Mouse (Mus musculus) liver, postnatal 0 days (tissue): ENCODE data around the gene Zfp423. TPM values are rescaled to one million over a fixed set of nuclear protein-coding genes. Genes with fewer than 3 reads are reported as not detected.

Source experiments
- ATAC-seq: fragments of 200-750 bp; cut with Nextera tagmentation; 2 replicates; pipeline ENCODE4 v1.8.0; 2017; ENCODE audit warnings: mild to moderate bottlenecking, moderate library complexity
- DNase-seq: peaks from one replicate; pipeline ENCODE4 v3.0.0-alpha.2; 2016
- H3K27ac ChIP-seq: fragments of 300-500 bp; sonication (generic); 2 replicates; pipeline ENCODE4 v1.5.1; 2014; ENCODE audit warnings: antibody characterized with exemption, moderate library complexity, mild to moderate bottlenecking, low read depth
- H3K27me3 ChIP-seq: fragments of 300-500 bp; sonication (generic); 2 replicates; pipeline ENCODE4 v1.6.1; 2014; ENCODE audit warnings: low read length, control low read depth, mixed read lengths; ENCODE audit not compliant: insufficient read depth
- H3K36me3 ChIP-seq: fragments of 300-500 bp; sonication (generic); replicated peaks from 2 replicates; pipeline ENCODE4 v1.6.1; 2014; ENCODE audit warnings: mild to moderate bottlenecking, control low read depth, low read length, moderate library complexity, mixed read lengths; ENCODE audit not compliant: insufficient read depth
- H3K4me1 ChIP-seq: fragments of 300-500 bp; sonication (generic); 2 replicates; pipeline ENCODE4 v1.6.1; 2014; ENCODE audit warnings: antibody characterized with exemption, mild to moderate bottlenecking, control low read depth; ENCODE audit not compliant: insufficient read depth
- H3K4me2 ChIP-seq: fragments of 300-500 bp; sonication (generic); 2 replicates; pipeline ENCODE4 v1.6.1; 2014; ENCODE audit warnings: low read depth, mild to moderate bottlenecking, low read length, moderate library complexity, mixed read lengths
- H3K4me3 ChIP-seq: fragments of 300-500 bp; sonication (generic); 2 replicates; pipeline ENCODE4 v1.5.1; 2014; ENCODE audit warnings: low read depth, low read length
- H3K9ac ChIP-seq: fragments of 300-500 bp; sonication (generic); replicated peaks from 2 replicates; pipeline ENCODE4 v1.6.1; 2014; ENCODE audit warnings: mild to moderate bottlenecking, moderate library complexity
- H3K9me3 ChIP-seq: fragments of 300-500 bp; sonication (generic); 2 replicates; pipeline ENCODE4 v1.6.1; 2016; ENCODE audit warnings: mild to moderate bottlenecking, control low read depth, low read length, mixed read lengths
- CTCF ChIP-seq: sonication (generic); IDR thresholded peaks from 2 replicates; pipeline ENCODE4 v1.5.1; 2016; ENCODE audit warnings: antibody characterized with exemption, low read depth
- EP300 ChIP-seq: IDR thresholded peaks from 2 replicates; pipeline ENCODE4 v1.6.1; 2016; ENCODE audit warnings: antibody characterized with exemption, low read depth, mild to moderate bottlenecking
- WGBS: fragments of 180-500 bp; shearing (Covaris S2); extraction: QIAGEN DNeasy Blood & Tissue Kit; methylation state at CpG from one replicate; pipeline ENCODE4 v1.1.7; 2014; ENCODE audit not compliant: insufficient replicate concordance; 5-methylcytosine and 5-hydroxymethylcytosine counted together
- polyA plus RNA-seq: library from polyadenylated mRNA; unstranded; fragments of >200 nt; fragmentation: Nextera tagmentation; extraction: Ambion mirVana; gene quantifications from 2 replicates; pipeline ENCODE4 v1.2.1, GENCODE M21; 2015

Gene Zfp423
- polyA plus RNA-seq, 1 experiment from 2014 or later = 0.31 TPM

DNA sequence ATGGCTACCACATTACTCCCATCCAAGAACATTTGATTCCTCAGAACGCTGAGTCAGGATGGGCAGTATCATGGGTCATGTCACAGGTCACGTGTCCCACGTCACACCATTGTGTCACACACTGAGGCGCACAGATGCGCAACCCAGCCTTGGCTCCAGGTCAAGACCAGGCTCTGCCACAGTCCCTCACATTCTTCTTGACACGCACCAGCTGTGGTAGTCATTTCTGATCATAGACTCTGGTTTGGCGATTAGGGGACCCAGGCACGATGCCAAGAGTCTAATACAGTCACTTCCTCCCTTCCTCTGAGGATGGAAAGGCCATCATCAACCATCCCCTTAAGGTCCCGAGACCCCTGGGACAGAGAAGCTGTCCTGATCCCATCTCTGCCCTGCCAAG lies 43.6 kb downstream of the Zfp423 start:
- 75% methylated on average over 9 of the region's 9 CpGs for WGBS
- Histone ChIP-seq H3K4me1 (no peaks in the 10 kb centered on the region), H3K27me3 (no peaks in the 10 kb centered on the region), H3K4me2 (no peak overlapping the region), H3K36me3 (no peaks in the 10 kb centered on the region), H3K9me3 (no peaks in the 10 kb centered on the region), H3K27ac (no peak overlapping the region), H3K4me3 (no peak overlapping the region), H3K9ac (no peak overlapping the region)
- DNase-seq = no peak
- no peak for ATAC-seq
- no peak for TF ChIP-seq CTCF
- TF ChIP-seq EP300 = no peak

DNA sequence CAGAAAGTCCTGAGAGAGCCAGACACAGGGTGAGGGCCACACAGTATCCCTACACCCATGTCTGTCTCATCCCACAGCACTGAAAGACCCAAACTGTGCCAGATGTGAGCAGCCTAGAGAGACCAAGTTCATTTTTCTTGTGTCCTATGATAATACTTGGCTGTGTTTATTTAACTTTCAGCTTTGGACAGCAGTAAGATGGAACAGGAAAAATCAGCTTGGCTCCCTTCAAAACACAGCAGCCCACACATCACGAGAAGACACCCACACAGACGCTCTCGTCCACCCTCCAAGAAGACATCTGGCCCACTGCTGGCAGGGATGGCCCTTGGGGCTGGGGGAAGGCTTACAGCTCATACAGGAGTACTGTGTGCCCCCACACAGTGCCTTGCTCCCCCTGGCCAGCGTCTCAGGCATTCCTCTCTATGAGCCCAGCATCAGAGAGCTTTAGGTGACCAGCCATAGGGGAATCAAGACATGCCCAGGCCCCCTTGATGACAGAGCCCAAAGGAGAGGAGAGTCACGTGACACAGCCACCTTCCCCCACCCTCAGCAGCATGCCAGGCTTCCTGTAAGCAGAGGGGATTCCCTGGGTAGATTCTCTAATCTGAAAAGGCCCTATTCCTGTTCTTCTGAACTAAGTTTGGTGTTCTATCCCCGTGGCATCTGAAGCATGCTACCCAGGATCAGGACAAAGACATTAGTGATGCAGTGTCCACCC lies 45.0 kb downstream of the Zfp423 start:
- Histone ChIP-seq H3K27me3 (no peaks in the 10 kb centered on the region), H3K36me3 (no peaks in the 10 kb centered on the region), H3K9me3 (no peaks in the 10 kb centered on the region), H3K4me1 (no peaks in the 10 kb centered on the region), H3K27ac (no peak overlapping the region), H3K9ac (no peak overlapping the region), H3K4me3 (no peak overlapping the region), H3K4me2 (no peak overlapping the region)
- WGBS = 44% methylated on average over 6 of the region's 6 CpGs
- DNase-seq = no peak
- TF ChIP-seq CTCF = no peak
- TF ChIP-seq EP300 = no peak
- no peak for ATAC-seq

DNA sequence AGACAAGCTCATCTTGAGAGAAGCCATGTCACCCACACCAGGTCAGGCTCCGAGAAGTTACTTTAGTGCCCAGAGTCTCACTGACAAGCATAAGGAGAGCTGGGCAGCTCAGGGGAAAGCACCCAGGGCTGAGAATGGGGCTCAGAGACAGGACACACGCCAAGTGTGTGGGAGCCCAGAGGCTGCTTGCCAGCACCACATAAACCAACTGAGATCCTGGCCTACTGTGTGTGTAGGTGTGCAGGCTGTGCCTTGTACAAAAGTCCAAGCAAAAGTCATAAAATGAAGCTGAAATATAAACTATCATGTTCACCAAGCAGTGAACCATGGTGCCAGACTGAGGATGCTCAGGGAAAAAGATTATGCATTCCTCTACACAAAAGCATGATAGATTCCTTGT lies 50.5 kb downstream of the Zfp423 start:
- H3K4me3 ChIP-seq = no peak overlapping the region

DNA sequence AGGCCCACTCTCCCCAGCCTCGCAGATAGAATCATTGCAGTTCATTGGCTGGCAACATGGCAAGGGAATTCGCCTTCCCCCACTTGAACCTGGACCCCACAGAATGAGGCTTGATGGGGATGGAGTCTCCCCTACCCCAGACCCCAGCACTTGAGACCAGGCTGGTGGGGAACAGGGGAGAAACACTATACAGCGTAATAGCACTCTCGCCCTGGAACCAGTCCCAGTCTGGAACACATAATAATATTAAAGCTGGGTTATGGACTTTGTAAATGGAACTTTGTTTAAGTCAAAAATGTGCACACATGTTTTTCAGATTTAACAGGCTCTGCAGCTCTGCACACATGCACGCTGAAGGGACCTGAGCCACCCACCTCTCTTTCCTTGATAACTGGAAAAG lies 54.0 kb downstream of the Zfp423 start:
- TF ChIP-seq EP300 = no peak
- TF ChIP-seq CTCF = no peak
- Histone ChIP-seq H3K27ac (no peak overlapping the region), H3K4me3 (no peak overlapping the region), H3K4me1 (no peaks in the 10 kb centered on the region), H3K9me3 (no peaks in the 10 kb centered on the region), H3K27me3 (no peaks in the 10 kb centered on the region), H3K9ac (no peak overlapping the region), H3K36me3 (no peaks in the 10 kb centered on the region), H3K4me2 (no peak overlapping the region)
- DNase-seq (no peak), ATAC-seq (no peak)
- WGBS = 86% methylated on average over 5 of the region's 5 CpGs

More for the DNA sequence above, 50.5 kb downstream of the Zfp423 start:
- no peak overlapping the region for H3K9ac ChIP-seq
- ATAC-seq = no peak
- no peaks in the 10 kb centered on the region for H3K36me3 ChIP-seq
- TF ChIP-seq CTCF (no peak), EP300 (no peak)
- no peaks in the 10 kb centered on the region for H3K9me3 ChIP-seq
- DNase-seq = no peak
- no peaks in the 10 kb centered on the region for H3K4me1 ChIP-seq
- H3K4me2 ChIP-seq = no peak overlapping the region
- 46% methylated on average over 2 of the region's 2 CpGs for WGBS
- H3K27ac ChIP-seq = no peak overlapping the region
- H3K27me3 ChIP-seq = no peaks in the 10 kb centered on the region

DNA sequence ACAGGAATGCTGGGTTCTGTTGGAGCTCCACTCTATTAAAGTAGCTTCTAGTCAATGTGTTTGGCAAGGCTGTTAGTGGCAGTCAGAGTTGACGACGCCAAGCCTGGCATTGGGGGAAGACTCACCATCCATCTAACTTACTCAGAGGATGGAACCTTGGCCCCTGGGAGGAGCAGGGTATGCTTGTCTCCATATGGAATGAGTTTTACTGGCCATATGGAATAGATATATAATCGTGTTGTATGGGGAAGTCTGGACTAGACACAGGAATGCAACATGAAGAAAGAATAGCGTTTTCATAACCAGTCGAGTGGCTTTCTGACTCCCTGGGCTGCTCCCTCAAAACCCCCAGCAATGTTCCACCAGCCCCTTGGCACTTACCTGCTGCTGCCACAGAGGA lies 55.3 kb downstream of the Zfp423 start:
- DNase-seq (no peak), ATAC-seq (no peak)
- no peak overlapping the region for H3K27ac ChIP-seq
- H3K27me3 ChIP-seq = no peaks in the 10 kb centered on the region
- no peaks in the 10 kb centered on the region for H3K9me3 ChIP-seq
- H3K4me2 ChIP-seq = no peak overlapping the region
- H3K9ac ChIP-seq = no peak overlapping the region
- WGBS = 83% methylated on average over 5 of the region's 5 CpGs
- no peaks in the 10 kb centered on the region for H3K36me3 ChIP-seq
- TF ChIP-seq CTCF (no peak), EP300 (no peak)
- H3K4me3 ChIP-seq = no peak overlapping the region
- no peaks in the 10 kb centered on the region for H3K4me1 ChIP-seq

DNA sequence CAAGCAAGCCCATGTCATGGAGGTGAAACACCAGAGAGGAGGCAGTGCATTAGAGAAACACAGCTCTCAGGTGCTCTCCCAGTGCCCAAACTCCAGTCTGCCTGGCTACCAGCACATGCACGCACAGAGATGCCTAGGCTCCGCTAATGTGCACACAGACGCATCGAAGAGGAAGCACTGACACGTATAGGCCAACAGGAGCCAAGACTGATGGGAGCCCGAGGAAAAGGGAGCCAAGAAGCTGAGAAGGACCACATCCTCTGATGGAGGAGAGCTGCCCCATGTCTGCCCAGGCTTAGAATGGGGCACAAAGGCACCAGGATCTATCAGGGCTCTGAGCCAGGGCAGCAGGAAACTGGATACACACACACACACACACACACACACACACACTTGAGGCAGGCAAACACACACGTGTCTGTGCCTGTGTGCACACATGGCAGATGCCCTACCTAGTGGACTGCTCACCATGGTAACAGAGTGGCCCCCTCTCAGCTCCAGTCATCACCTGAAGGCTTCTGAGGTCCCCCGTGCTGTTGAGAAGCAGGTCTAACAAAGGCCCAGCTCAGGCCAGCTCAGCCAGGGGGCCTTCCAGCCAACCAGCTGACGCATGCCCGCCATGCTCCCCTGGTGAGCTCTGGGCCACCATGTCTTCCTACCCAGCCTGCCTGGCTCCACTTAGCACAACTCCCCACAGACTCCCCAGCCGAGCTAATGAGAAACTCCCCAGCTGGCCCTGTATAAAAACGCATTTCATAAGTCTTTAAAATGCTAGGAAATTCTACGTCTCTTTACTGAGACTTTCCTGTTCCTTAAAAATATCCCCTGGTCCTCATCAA lies 64.0 kb downstream of the Zfp423 start:
- no peak for TF ChIP-seq EP300
- TF ChIP-seq CTCF = no peak
- Histone ChIP-seq H3K4me1 (peaks cover 3% of the 10 kb centered on the region; the same call in 1 of the 2 replicates), H3K4me3 (no peak overlapping the region), H3K27ac (no peak overlapping the region), H3K27me3 (no peaks in the 10 kb centered on the region), H3K36me3 (no peaks in the 10 kb centered on the region), H3K4me2 (no peak overlapping the region), H3K9me3 (no peaks in the 10 kb centered on the region), H3K9ac (no peak overlapping the region)
- whole genome bisulfite sequencing = 70% methylated on average over 13 of the region's 13 CpGs
- ATAC-seq (no peak), DNase-seq (no peak)
